Mouse (Mus musculus) embryonic fibroblast, embryonic 13.5 days (primary cell): ENCODE results near the gene Xlr5c.

Source experiments
- CTCF ChIP-seq: IDR thresholded peaks from 2 replicates; pipeline ENCODE4 v1.5.1; 2011; ENCODE audit warnings: mild to moderate bottlenecking, control low read depth, low read length, moderate library complexity, borderline replicate concordance; ENCODE audit not compliant: insufficient read depth
- POLR2A ChIP-seq: IDR thresholded peaks from 2 replicates; pipeline ENCODE4 v1.6.1; 2011; ENCODE audit warnings: low read depth, mild to moderate bottlenecking, control low read depth, low read length, moderate library complexity

DNA sequence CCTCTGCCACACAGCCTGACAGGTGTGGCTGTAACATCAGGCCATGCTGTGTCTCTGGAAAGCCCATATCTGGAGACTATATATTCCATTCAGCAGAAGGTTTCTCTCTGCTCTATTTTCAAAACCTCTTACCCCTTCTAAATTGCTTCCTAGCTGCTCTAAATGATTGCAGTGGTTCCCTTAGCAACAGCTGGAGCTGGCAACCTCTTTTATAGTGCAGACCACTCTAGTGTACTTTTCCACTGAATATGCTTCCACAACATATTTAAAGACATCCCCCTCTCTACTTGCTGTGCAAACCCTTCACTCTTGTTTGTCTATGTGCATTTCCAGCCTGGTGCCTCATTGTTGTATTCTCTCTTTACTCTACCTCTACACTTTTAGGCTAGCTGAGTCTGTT lies 40.8 kb upstream of the Xlr5c start:
- TF ChIP-seq CTCF (no peak), POLR2A (no peak)
